Mouse (Mus musculus) frontal cortex, postnatal 10 days (tissue): ENCODE results near the gene Pkp4.

Source experiments
- DNase-seq, 2 experiments: peaks; one replicate each; pipeline ENCODE4 v3.0.0; 2022; ENCODE audit warnings: low spot score in 2 of 2, mixed read lengths in 1 of 2

Gene Pkp4

GRCm38 (mm10) chr2:59184107-59185064, 23.7 kb downstream of the Pkp4 start:
- DNase-seq: no peak

GRCm38 (mm10) chr2:59186122-59186521, 25.5 kb downstream of the Pkp4 start:
- DNase-seq: no peak

GRCm38 (mm10) chr2:59186966-59187365, 26.3 kb downstream of the Pkp4 start:
- DNase-seq: no peak

- DNase-seq: no peak
Observed at GRCm38 (mm10) chr2:59188306-59188705, 27.7 kb downstream of the Pkp4 start.

GRCm38 (mm10) chr2:59189661-59190185, 29.1 kb downstream of the Pkp4 start:
- DNase-seq: no peak

- DNase-seq: no peak
Observed at GRCm38 (mm10) chr2:59190186-59190585, 29.5 kb downstream of the Pkp4 start.

GRCm38 (mm10) chr2:59191466-59191865, 30.8 kb downstream of the Pkp4 start:
- DNase-seq: no peak

GRCm38 (mm10) chr2:59193117-59193516, 32.5 kb downstream of the Pkp4 start:
- DNase-seq: no peak

GRCm38 (mm10) chr2:59197156-59197555, 36.5 kb downstream of the Pkp4 start:
- DNase-seq: no peak

GRCm38 (mm10) chr2:59199476-59199976, 38.9 kb downstream of the Pkp4 start:
- DNase-seq: no peak

GRCm38 (mm10) chr2:59200511-59200910, 39.9 kb downstream of the Pkp4 start:
- no peak for DNase-seq

GRCm38 (mm10) chr2:59202930-59203329, 42.3 kb downstream of the Pkp4 start:
- DNase-seq: no peak

- DNase-seq: no peak
Observed at GRCm38 (mm10) chr2:59203627-59204425, 43.2 kb downstream of the Pkp4 start.

GRCm38 (mm10) chr2:59205092-59205491, 44.4 kb downstream of the Pkp4 start:
- DNase-seq: no peak

GRCm38 (mm10) chr2:59206190-59206589, 45.5 kb downstream of the Pkp4 start:
- no peak for DNase-seq

GRCm38 (mm10) chr2:59207240-59207639, 46.6 kb downstream of the Pkp4 start:
- DNase-seq: no peak

- no peak for DNase-seq
Observed at GRCm38 (mm10) chr2:59207725-59208124, 47.1 kb downstream of the Pkp4 start.

- no peak for DNase-seq
Observed at GRCm38 (mm10) chr2:59208276-59208675, 47.6 kb downstream of the Pkp4 start.

- DNase-seq: no peak
Observed at GRCm38 (mm10) chr2:59211051-59211450, 50.4 kb downstream of the Pkp4 start.

- no peak for DNase-seq
Observed at GRCm38 (mm10) chr2:59212430-59212829, 51.8 kb downstream of the Pkp4 start.

GRCm38 (mm10) chr2:59212846-59213245, 52.2 kb downstream of the Pkp4 start:
- no peak for DNase-seq

GRCm38 (mm10) chr2:59217931-59218330, 57.3 kb downstream of the Pkp4 start:
- no peak for DNase-seq
